Mouse (Mus musculus) hindbrain, embryonic 11.5 days (tissue): Measurements from ENCODE around the gene Wnt7b. TPM values are rescaled to one million over a fixed set of nuclear protein-coding genes. Genes with fewer than 3 reads are reported as not detected.
A peak's percentile ranks its signal among the peaks of the same experiment; 100 is the strongest.

Experiments
- ATAC-seq: fragments of 200-750 bp; cut with Nextera tagmentation; 2 replicates; pipeline ENCODE4 v1.8.0; 2017; ENCODE audit warnings: mild to moderate bottlenecking, moderate TSS enrichment, moderate library complexity; ENCODE audit not compliant: low FRiP score
- DNase-seq: peaks from one replicate; pipeline ENCODE4 v3.0.0-alpha.2; 2015; ENCODE audit warnings: low spot score
- H3K27ac ChIP-seq: fragments of 300-500 bp; sonication (generic); 2 replicates; pipeline ENCODE4 v1.5.1; 2014; ENCODE audit warnings: mild to moderate bottlenecking, low read depth, low read length
- H3K27me3 ChIP-seq: fragments of 300-500 bp; sonication (generic); 2 replicates; pipeline ENCODE4 v1.6.1; 2014; ENCODE audit warnings: mild to moderate bottlenecking, low read length, moderate library complexity, mixed read lengths; ENCODE audit not compliant: control insufficient read depth, insufficient read depth
- H3K36me3 ChIP-seq: fragments of 300-500 bp; sonication (generic); 2 replicates; pipeline ENCODE4 v1.6.1; 2014; ENCODE audit warnings: mild to moderate bottlenecking, low read length, moderate library complexity, mixed read lengths; ENCODE audit not compliant: control insufficient read depth, insufficient read depth
- H3K4me1 ChIP-seq: fragments of 300-500 bp; sonication (generic); replicated peaks from 2 replicates; pipeline ENCODE4 v1.6.1; 2014; ENCODE audit warnings: low read length, mixed read lengths; ENCODE audit not compliant: control insufficient read depth, insufficient read depth
- H3K4me2 ChIP-seq: fragments of 300-500 bp; sonication (generic); replicated peaks from 2 replicates; pipeline ENCODE4 v1.6.1; 2014; ENCODE audit warnings: mild to moderate bottlenecking, low read depth, low read length
- H3K4me3 ChIP-seq: fragments of 300-500 bp; sonication (generic); 2 replicates; pipeline ENCODE4 v1.5.1; 2014; ENCODE audit warnings: low read depth, low read length
- H3K9ac ChIP-seq: fragments of 300-500 bp; sonication (generic); 2 replicates; pipeline ENCODE4 v1.6.1; 2014; ENCODE audit warnings: low read depth, low read length
- H3K9me3 ChIP-seq: fragments of 300-500 bp; sonication (generic); 2 replicates; pipeline ENCODE4 v1.6.1; 2016; ENCODE audit warnings: low read length; ENCODE audit not compliant: control insufficient read depth
- WGBS: fragments of 180-500 bp; shearing (Covaris S2); extraction: QIAGEN DNeasy Blood & Tissue Kit; methylation state at CpG from one replicate; pipeline ENCODE4 v1.1.7; 2014; 5-methylcytosine and 5-hydroxymethylcytosine counted together
- polyA plus RNA-seq: library from polyadenylated mRNA; unstranded; fragments of >200 nt; fragmentation: Nextera tagmentation; extraction: Ambion mirVana; gene quantifications from 2 replicates; pipeline ENCODE4 v1.2.1, GENCODE M21; 2014

The Wnt7b gene
- polyA plus RNA-seq, 1 experiment from 2014 or later = 61.6 TPM

- no peak overlapping the region for H3K4me2 ChIP-seq
- H3K4me3 ChIP-seq = no peak overlapping the region
- no peaks in the 10 kb centered on the region; the same call in 1 of the 2 replicates for H3K4me1 ChIP-seq
- ATAC-seq = no peak
- no peak for DNase-seq
- H3K9ac ChIP-seq = no peak overlapping the region
- WGBS = 56% methylated on average over 5 of the region's 5 CpGs
- no peaks in the 10 kb centered on the region for H3K27me3 ChIP-seq
- no peak overlapping the region for H3K27ac ChIP-seq
- H3K9me3 ChIP-seq = no peaks in the 10 kb centered on the region
- H3K36me3 ChIP-seq = no peaks in the 10 kb centered on the region
These were observed 21.1 kb upstream of the Wnt7b start for GRCm38 (mm10) chr15:85603422-85603821.

GRCm38 (mm10) chr15:85602733-85603132, 20.5 kb upstream of the Wnt7b start:
- DNase-seq = no peak
- 76% methylated on average over 6 of the region's 6 CpGs for WGBS

GRCm38 (mm10) chr15:85602021-85602420, 19.7 kb upstream of the Wnt7b start:
- Histone ChIP-seq H3K27me3 (no peaks in the 10 kb centered on the region), H3K36me3 (no peaks in the 10 kb centered on the region), H3K4me3 (no peak overlapping the region), H3K27ac (no peak overlapping the region), H3K4me2 (no peak overlapping the region), H3K4me1 (no peaks in the 10 kb centered on the region; the same call in 1 of the 2 replicates), H3K9ac (no peak overlapping the region), H3K9me3 (no peaks in the 10 kb centered on the region)
- WGBS = 94% methylated on average over 5 of the region's 5 CpGs
- ATAC-seq (no peak), DNase-seq (no peak)

More at GRCm38 (mm10) chr15:85602733-85603132, 20.5 kb upstream of the Wnt7b start:
- Histone ChIP-seq H3K9me3 (no peaks in the 10 kb centered on the region), H3K4me3 (no peak overlapping the region), H3K27me3 (no peaks in the 10 kb centered on the region), H3K27ac (no peak overlapping the region), H3K4me1 (no peaks in the 10 kb centered on the region; the same call in 1 of the 2 replicates), H3K9ac (no peak overlapping the region), H3K4me2 (no peak overlapping the region), H3K36me3 (no peaks in the 10 kb centered on the region)
- no peak for ATAC-seq

- no peaks in the 10 kb centered on the region for H3K27me3 ChIP-seq
- no peak overlapping the region for H3K9ac ChIP-seq
- H3K27ac ChIP-seq = no peak overlapping the region
- no peaks in the 10 kb centered on the region for H3K9me3 ChIP-seq
- H3K4me2 ChIP-seq = no peak overlapping the region
- no peaks in the 10 kb centered on the region; the same call in 1 of the 2 replicates for H3K4me1 ChIP-seq
- 70% methylated on average over 4 of the region's 4 CpGs for WGBS
- DNase-seq (no peak), ATAC-seq (no peak)
- no peaks in the 10 kb centered on the region for H3K36me3 ChIP-seq
- no peak overlapping the region for H3K4me3 ChIP-seq
These were observed 18.9 kb upstream of the Wnt7b start for GRCm38 (mm10) chr15:85601202-85601601.

DNA sequence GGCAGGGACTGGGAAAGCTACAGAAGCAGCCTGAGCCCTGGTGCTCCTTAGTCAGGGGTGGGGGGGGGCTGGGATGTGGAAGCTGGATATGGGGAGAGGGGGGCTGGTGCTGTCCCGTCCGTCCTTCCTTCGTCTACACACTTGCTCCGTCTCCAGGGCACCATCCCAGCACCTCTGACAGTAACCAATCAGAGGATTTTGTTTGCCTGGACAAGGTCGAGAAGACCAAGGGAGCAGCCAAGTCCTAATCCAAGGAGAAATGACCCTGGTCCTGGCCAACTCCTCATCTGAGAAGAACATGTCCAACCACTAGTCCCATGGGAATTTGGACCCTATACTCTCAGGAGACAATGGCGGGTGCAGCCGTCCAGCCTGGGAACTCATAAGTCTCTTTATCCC, 18.4 kb upstream of the Wnt7b start:
- WGBS = 68% methylated on average over 7 of the region's 7 CpGs
- no peak for ATAC-seq
- Histone ChIP-seq H3K27me3 (no peaks in the 10 kb centered on the region), H3K4me2 (no peak overlapping the region), H3K9ac (no peak overlapping the region), H3K4me3 (no peak overlapping the region), H3K27ac (no peak overlapping the region), H3K36me3 (no peaks in the 10 kb centered on the region), H3K4me1 (no peaks in the 10 kb centered on the region; the same call in 1 of the 2 replicates), H3K9me3 (no peaks in the 10 kb centered on the region)
- no peak for DNase-seq

GRCm38 (mm10) chr15:85599887-85600695, 17.8 kb upstream of the Wnt7b start:
- Histone ChIP-seq H3K4me1 (no peaks in the 10 kb centered on the region; the same call in 1 of the 2 replicates), H3K27ac (no peak overlapping the region), H3K27me3 (no peaks in the 10 kb centered on the region), H3K4me3 (no peak overlapping the region), H3K4me2 (no peak overlapping the region), H3K9me3 (no peaks in the 10 kb centered on the region), H3K36me3 (no peaks in the 10 kb centered on the region), H3K9ac (no peak overlapping the region)
- ATAC-seq (peak; percentile 55; the same call in 1 of the 2 replicates), DNase-seq (no peak)
- WGBS = 26% methylated on average over 18 of the region's 18 CpGs

GRCm38 (mm10) chr15:85598984-85599886, 17.0 kb upstream of the Wnt7b start:
- whole genome bisulfite sequencing = 54% methylated on average over 17 of the region's 17 CpGs
- ATAC-seq (peak; percentile 57; the same call in 1 of the 2 replicates), DNase-seq (peak; percentile 84)
- no peaks in the 10 kb centered on the region; the same call in 1 of the 2 replicates for H3K4me1 ChIP-seq
- H3K9me3 ChIP-seq = no peaks in the 10 kb centered on the region
- H3K4me2 ChIP-seq = no peak overlapping the region
- no peak overlapping the region for H3K9ac ChIP-seq
- no peak overlapping the region for H3K4me3 ChIP-seq
- no peak overlapping the region for H3K27ac ChIP-seq
- no peaks in the 10 kb centered on the region for H3K36me3 ChIP-seq
- H3K27me3 ChIP-seq = no peaks in the 10 kb centered on the region

GRCm38 (mm10) chr15:85598443-85598842, 16.2 kb upstream of the Wnt7b start:
- no peaks in the 10 kb centered on the region for H3K27me3 ChIP-seq
- no peaks in the 10 kb centered on the region for H3K36me3 ChIP-seq
- H3K4me2 ChIP-seq = no peak overlapping the region
- no peaks in the 10 kb centered on the region; the same call in 1 of the 2 replicates for H3K4me1 ChIP-seq
- H3K4me3 ChIP-seq = no peak overlapping the region
- DNase-seq = no peak
- no peaks in the 10 kb centered on the region for H3K9me3 ChIP-seq
- no peak for ATAC-seq
- no peak overlapping the region for H3K9ac ChIP-seq
- WGBS = 73% methylated on average over 5 of the region's 5 CpGs
- H3K27ac ChIP-seq = no peak overlapping the region
